Mouse (Mus musculus): ENCODE data around the gene Nmnat2. TPM values are rescaled to one million over a fixed set of nuclear protein-coding genes. Genes with fewer than 3 reads are reported as not detected.

The Nmnat2 gene
- polyA plus RNA-seq, 1 experiment from 2014 or later: 52.2 TPM

- H3K9ac ChIP-seq: peak overlapping the region; percentile 71
- 4% methylated on average over 14 of the region's 14 CpGs for WGBS
- ATAC-seq (ENCODE audit: low FRiP score, low read depth): peak; percentile 71
- peaks cover 5% of the 10 kb centered on the region; the same call in 1 of the 2 replicates for H3K27me3 ChIP-seq (replicated peaks)
- H3K36me3 ChIP-seq: no peaks in the 10 kb centered on the region
- H3K27ac ChIP-seq: no peak overlapping the region
- H3K4me3 ChIP-seq: peak overlapping the region; percentile 60
- no peaks in the 10 kb centered on the region for H3K9me3 ChIP-seq
- peak overlapping the region; percentile 87 for H3K4me2 ChIP-seq (replicated peaks)
- H3K4me1 ChIP-seq: peaks cover 16% of the 10 kb centered on the region
These were observed 1.4 kb downstream of the Nmnat2 start for GRCm38 (mm10) chr1:152956221-152956620.

DNA sequence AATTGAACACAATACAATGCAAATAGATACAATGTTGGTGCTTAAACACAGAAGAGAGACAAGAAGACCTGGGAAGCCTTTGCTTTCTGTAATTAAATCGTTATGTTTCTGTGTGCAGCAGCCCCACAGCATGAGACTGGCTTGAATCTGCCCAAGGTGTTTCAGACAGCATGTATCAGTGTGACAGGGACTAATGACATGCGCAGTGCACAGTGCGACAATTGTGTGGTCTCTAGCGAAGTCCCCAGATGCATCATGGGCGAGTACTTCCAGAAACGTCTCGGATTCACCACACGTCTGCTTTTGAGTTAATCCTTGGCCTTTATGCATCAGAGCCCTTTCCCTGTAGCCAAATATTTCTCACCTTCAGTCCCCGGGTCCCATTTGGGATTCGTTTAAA, 9.6 kb downstream of the Nmnat2 start:
- no peak overlapping the region for H3K9ac ChIP-seq
- ATAC-seq (ENCODE audit: low FRiP score, low read depth): no peak
- no peak overlapping the region for H3K4me3 ChIP-seq
- no peaks in the 10 kb centered on the region for H3K27me3 ChIP-seq (replicated peaks)
- H3K27ac ChIP-seq: no peak overlapping the region
- 78% methylated on average over 10 of the region's 10 CpGs for WGBS
- H3K36me3 ChIP-seq: no peaks in the 10 kb centered on the region
- H3K9me3 ChIP-seq: no peaks in the 10 kb centered on the region
- H3K4me2 ChIP-seq (replicated peaks): no peak overlapping the region
- peaks cover 8% of the 10 kb centered on the region for H3K4me1 ChIP-seq

DNA sequence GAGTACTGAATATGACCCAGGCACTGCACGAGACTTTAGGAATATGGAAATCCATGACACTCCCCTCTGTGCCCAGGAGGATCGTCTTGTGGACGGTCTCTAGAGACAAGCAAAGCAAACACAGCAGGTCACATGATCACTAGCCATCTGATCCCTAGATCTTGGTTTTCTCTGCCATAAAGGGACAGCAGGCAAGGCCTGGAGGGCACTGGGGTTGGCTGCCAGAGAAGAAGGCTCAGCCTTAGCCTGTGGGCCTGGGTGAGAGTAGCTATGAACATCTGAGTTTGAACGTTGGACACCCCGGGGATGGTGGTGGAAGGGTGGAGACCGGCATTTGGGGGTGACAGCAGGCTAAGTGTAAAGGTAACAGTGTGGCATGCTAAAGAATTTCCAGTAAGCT, 11.4 kb downstream of the Nmnat2 start:
- 0 out of 2 replicates have a peak, but pooled peaks have one; percentile 41 for ATAC-seq (ENCODE audit: low FRiP score, low read depth)
- Histone ChIP-seq H3K4me3 (no peak overlapping the region), H3K4me1 (peaks cover 9% of the 10 kb centered on the region), H3K27ac (no peak overlapping the region), H3K4me2 (replicated peaks) (no peak overlapping the region), H3K36me3 (no peaks in the 10 kb centered on the region), H3K9me3 (no peaks in the 10 kb centered on the region), H3K9ac (no peak overlapping the region), H3K27me3 (replicated peaks) (no peaks in the 10 kb centered on the region)
- 61% methylated on average over 6 of the region's 6 CpGs for WGBS

- WGBS: 64% methylated on average over 2 of the region's 2 CpGs
- Histone ChIP-seq H3K27me3 (replicated peaks) (no peaks in the 10 kb centered on the region), H3K9ac (no peak overlapping the region), H3K36me3 (no peaks in the 10 kb centered on the region), H3K4me2 (replicated peaks) (no peak overlapping the region), H3K9me3 (no peaks in the 10 kb centered on the region), H3K27ac (no peak overlapping the region), H3K4me3 (no peak overlapping the region), H3K4me1 (peaks cover 13% of the 10 kb centered on the region)
- 0 out of 2 replicates have a peak, but pooled peaks have one; percentile 53 for ATAC-seq (ENCODE audit: low FRiP score, low read depth)
These were observed 11.9 kb downstream of the Nmnat2 start for GRCm38 (mm10) chr1:152966686-152967085.

- no peak overlapping the region for H3K4me2 ChIP-seq (replicated peaks)
These were observed 14.3 kb downstream of the Nmnat2 start for GRCm38 (mm10) chr1:152969081-152969480.

GRCm38 (mm10) chr1:152972957-152973356, 18.2 kb downstream of the Nmnat2 start:
- 8% methylated on average over 4 of the region's 4 CpGs for WGBS
- Histone ChIP-seq H3K4me3 (no peak overlapping the region), H3K9ac (peak overlapping the region; percentile 6; the same call in 1 of the 2 replicates), H3K36me3 (no peaks in the 10 kb centered on the region), H3K27ac (peak overlapping the region; percentile 9; the same call in 1 of the 2 replicates), H3K4me1 (peaks cover 38% of the 10 kb centered on the region), H3K9me3 (0 out of 2 replicates have a peak, but pooled peaks cover 5% of the 10 kb centered on the region), H3K27me3 (replicated peaks) (no peaks in the 10 kb centered on the region), H3K4me2 (replicated peaks) (peak overlapping the region; percentile 27; the same call in 1 of the 2 replicates)
- ATAC-seq (ENCODE audit: low FRiP score, low read depth): peak; percentile 85

More at GRCm38 (mm10) chr1:152969081-152969480, 14.3 kb downstream of the Nmnat2 start:
- no peaks in the 10 kb centered on the region for H3K9me3 ChIP-seq
- no peaks in the 10 kb centered on the region for H3K27me3 ChIP-seq (replicated peaks)
- H3K4me1 ChIP-seq: peaks cover 35% of the 10 kb centered on the region
- H3K9ac ChIP-seq: no peak overlapping the region
- no peak overlapping the region for H3K27ac ChIP-seq
- no peak for ATAC-seq (ENCODE audit: low FRiP score, low read depth)
- no peaks in the 10 kb centered on the region for H3K36me3 ChIP-seq
- 67% methylated on average over 4 of the region's 4 CpGs for WGBS
- H3K4me3 ChIP-seq: no peak overlapping the region

GRCm38 (mm10) chr1:152973421-152973820, 18.6 kb downstream of the Nmnat2 start:
- ATAC-seq (ENCODE audit: low FRiP score, low read depth): peak; percentile 67
- 10% methylated on average over 5 of the region's 5 CpGs for WGBS
- H3K4me1 ChIP-seq: peaks cover 38% of the 10 kb centered on the region

DNA sequence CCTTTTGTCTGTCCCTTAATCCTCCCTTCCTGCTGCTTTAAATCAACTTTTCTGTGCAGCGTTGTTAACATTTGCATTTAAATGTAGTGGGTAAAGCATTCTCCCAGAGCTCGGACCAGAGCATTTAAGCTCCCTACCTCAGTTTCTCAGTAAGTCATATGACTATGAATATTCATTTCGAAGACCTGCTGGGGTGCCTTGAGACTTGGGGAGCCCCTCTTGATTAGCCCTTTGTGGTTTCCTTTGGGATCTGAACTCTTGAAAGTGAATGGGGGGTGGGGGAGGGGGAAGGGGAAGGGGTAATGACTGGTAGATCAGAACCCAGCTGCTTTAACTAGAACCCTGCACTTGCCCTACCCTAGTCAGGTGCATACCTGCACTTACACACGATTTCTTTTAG, 19.1 kb downstream of the Nmnat2 start:
- Histone ChIP-seq H3K27ac (0 out of 2 replicates have a peak overlapping the region, but pooled peaks have one; percentile 20), H3K36me3 (no peaks in the 10 kb centered on the region), H3K4me1 (peaks cover 38% of the 10 kb centered on the region), H3K4me3 (no peak overlapping the region), H3K9ac (no peak overlapping the region), H3K9me3 (0 out of 2 replicates have a peak, but pooled peaks cover 5% of the 10 kb centered on the region), H3K4me2 (replicated peaks) (0 out of 2 replicates have a peak overlapping the region, but pooled peaks have one; percentile 27), H3K27me3 (replicated peaks) (no peaks in the 10 kb centered on the region)
- no peak for ATAC-seq (ENCODE audit: low FRiP score, low read depth)
- 13% methylated on average over 4 of the region's 4 CpGs for whole genome bisulfite sequencing

More at GRCm38 (mm10) chr1:152973421-152973820, 18.6 kb downstream of the Nmnat2 start:
- Histone ChIP-seq H3K4me3 (no peak overlapping the region), H3K36me3 (no peaks in the 10 kb centered on the region), H3K9ac (no peak overlapping the region), H3K27ac (peak overlapping the region; percentile 9; the same call in 1 of the 2 replicates), H3K27me3 (replicated peaks) (no peaks in the 10 kb centered on the region), H3K4me2 (replicated peaks) (0 out of 2 replicates have a peak overlapping the region, but pooled peaks have one; percentile 27), H3K9me3 (0 out of 2 replicates have a peak, but pooled peaks cover 5% of the 10 kb centered on the region)

- 81% methylated on average over 3 of the region's 3 CpGs for WGBS
- Histone ChIP-seq H3K9ac (no peak overlapping the region), H3K4me1 (peaks cover 38% of the 10 kb centered on the region), H3K9me3 (0 out of 2 replicates have a peak, but pooled peaks cover 5% of the 10 kb centered on the region), H3K4me3 (no peak overlapping the region), H3K27ac (no peak overlapping the region; the same call in 1 of the 2 replicates), H3K36me3 (no peaks in the 10 kb centered on the region), H3K27me3 (replicated peaks) (no peaks in the 10 kb centered on the region), H3K4me2 (replicated peaks) (no peak overlapping the region)
- ATAC-seq (ENCODE audit: low FRiP score, low read depth): no peak
These were observed 20.4 kb downstream of the Nmnat2 start for GRCm38 (mm10) chr1:152975144-152975543.

- no peak overlapping the region for H3K27ac ChIP-seq
- no peak overlapping the region for H3K4me3 ChIP-seq
- H3K9me3 ChIP-seq: 0 out of 2 replicates have a peak, but pooled peaks cover 5% of the 10 kb centered on the region
- no peak overlapping the region for H3K9ac ChIP-seq
- no peaks in the 10 kb centered on the region for H3K36me3 ChIP-seq
- ATAC-seq (ENCODE audit: low FRiP score, low read depth): no peak
- no peak overlapping the region for H3K4me2 ChIP-seq (replicated peaks)
- H3K27me3 ChIP-seq (replicated peaks): no peaks in the 10 kb centered on the region
- 91% methylated on average over 8 of the region's 8 CpGs for WGBS
- H3K4me1 ChIP-seq: peaks cover 15% of the 10 kb centered on the region
These were observed 23.9 kb downstream of the Nmnat2 start for GRCm38 (mm10) chr1:152978700-152979099.

DNA sequence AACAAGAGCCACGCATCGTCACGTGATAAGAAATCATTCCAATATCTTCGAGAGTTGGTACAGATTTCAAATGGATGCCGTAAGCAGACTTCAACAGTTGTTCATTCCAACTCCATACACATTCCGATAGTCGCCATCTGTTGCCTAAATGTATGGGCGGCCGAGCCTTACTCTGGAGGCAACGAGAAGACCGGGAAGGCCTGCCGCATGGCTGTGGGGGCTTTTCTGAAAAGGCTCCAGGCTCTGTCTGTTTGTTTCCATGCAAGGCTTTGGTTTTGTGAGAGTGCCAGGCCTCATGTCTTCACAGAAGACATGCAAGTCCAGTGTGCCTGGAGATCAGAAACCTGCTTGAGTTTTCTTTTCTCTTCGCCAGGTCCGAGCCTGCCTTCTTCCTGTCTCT, 28.6 kb downstream of the Nmnat2 start:
- Histone ChIP-seq H3K9me3 (no peaks in the 10 kb centered on the region), H3K36me3 (no peaks in the 10 kb centered on the region), H3K27ac (no peak overlapping the region), H3K4me3 (no peak overlapping the region), H3K4me2 (replicated peaks) (no peak overlapping the region), H3K9ac (no peak overlapping the region), H3K4me1 (no peaks in the 10 kb centered on the region), H3K27me3 (replicated peaks) (no peaks in the 10 kb centered on the region)
- no peak for ATAC-seq (ENCODE audit: low FRiP score, low read depth)
- WGBS: 92% methylated on average over 14 of the region's 14 CpGs

DNA sequence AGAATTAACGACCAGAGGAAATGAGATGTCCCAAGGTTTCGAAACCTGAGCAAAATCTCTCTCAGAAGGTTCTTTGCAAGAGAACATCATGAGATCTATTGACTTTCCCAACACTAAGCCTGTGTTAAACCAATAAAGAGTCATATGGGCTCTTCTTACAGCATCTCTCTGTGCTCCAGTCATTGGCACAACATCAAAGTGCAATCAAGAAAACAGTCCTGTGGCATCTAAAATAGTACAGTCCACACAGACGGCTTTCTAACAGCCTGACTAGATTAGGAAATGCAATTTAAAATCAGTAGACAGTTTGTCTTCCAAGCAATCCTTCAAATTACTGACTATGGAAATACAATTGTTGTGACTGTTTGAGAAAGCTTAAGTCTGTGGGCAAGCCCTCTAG, 32.2 kb downstream of the Nmnat2 start:
- WGBS: 86% methylated on average over 3 of the region's 3 CpGs

DNA sequence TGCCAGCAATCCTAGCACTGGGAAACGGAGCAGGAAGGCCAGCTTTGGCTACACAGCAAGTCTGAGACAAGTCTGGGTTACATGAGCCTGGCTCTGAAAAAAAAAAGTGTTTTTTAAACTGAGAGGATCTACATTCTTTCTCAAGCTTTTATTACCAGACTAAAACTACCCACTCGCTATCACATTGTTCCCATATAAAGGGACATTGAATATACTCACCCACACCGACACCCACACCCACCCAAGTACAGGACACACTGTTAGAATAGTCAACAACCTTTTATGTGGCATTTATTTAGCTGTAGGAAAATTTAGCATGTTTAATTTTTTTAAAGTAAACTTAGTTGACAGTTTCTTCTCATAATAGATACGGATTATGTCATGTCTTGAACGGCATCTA, 35.3 kb downstream of the Nmnat2 start:
- Histone ChIP-seq H3K4me3 (no peak overlapping the region), H3K4me1 (no peaks in the 10 kb centered on the region), H3K27me3 (replicated peaks) (no peaks in the 10 kb centered on the region), H3K9me3 (no peaks in the 10 kb centered on the region), H3K36me3 (no peaks in the 10 kb centered on the region), H3K27ac (no peak overlapping the region), H3K9ac (no peak overlapping the region), H3K4me2 (replicated peaks) (no peak overlapping the region)
- ATAC-seq (ENCODE audit: low FRiP score, low read depth): no peak
- 90% methylated on average over 5 of the region's 5 CpGs for WGBS

More for the DNA sequence above, 32.2 kb downstream of the Nmnat2 start:
- H3K9me3 ChIP-seq: no peaks in the 10 kb centered on the region
- H3K4me3 ChIP-seq: no peak overlapping the region
- no peak for ATAC-seq (ENCODE audit: low FRiP score, low read depth)
- no peak overlapping the region for H3K4me2 ChIP-seq (replicated peaks)
- H3K27me3 ChIP-seq (replicated peaks): no peaks in the 10 kb centered on the region
- no peak overlapping the region for H3K27ac ChIP-seq
- no peaks in the 10 kb centered on the region for H3K36me3 ChIP-seq
- H3K4me1 ChIP-seq: no peaks in the 10 kb centered on the region
- no peak overlapping the region for H3K9ac ChIP-seq

Data from neural tube, embryonic 12.5 days (tissue).